Mouse (Mus musculus): ENCODE measurements around the gene Olfr1045. TPM values are rescaled to one million over a fixed set of nuclear protein-coding genes. Genes with fewer than 3 reads are reported as not detected.

Olfr1045 gene
- polyA plus RNA-seq, 1 experiment from 2014 or later, result not detected

DNA sequence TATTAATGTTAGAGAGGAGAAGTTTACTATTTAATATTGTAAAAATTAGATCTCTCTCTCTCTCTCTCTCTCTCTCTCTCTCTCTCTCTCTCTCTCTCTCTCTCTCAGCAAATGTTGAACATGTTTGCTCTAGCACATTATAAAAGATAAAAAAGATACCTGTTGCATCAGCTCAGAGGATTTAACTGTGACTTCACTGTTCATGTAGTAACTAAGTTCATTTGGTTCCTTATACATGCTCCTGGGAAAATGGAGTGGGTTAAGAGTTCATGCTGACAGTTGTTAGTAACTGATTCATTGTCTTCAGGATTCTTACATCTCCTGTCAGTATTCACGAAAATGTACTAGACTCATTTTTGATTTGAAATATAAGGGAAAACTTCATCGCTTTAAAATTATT is 35.4 kb downstream of the Olfr1045 start, which contains the start of gene Olfr1043:
TSS of gene Olfr1043 (minus strand) at position 101 of the 400 bp plus-strand sequence.
- Histone ChIP-seq H3K9me3 (ENCODE audit: control insufficient read depth, low read length) (no peaks in the 10 kb centered on the region), H3K4me2 (ENCODE audit: low read length) (no peak within 1 kb of the TSS), H3K36me3 (ENCODE audit: control insufficient read depth, insufficient read depth, low read length) (no peaks in the 10 kb centered on the region), H3K4me3 (ENCODE audit: low read depth, low read length) (no peak within 1 kb of the TSS), H3K27ac (ENCODE audit: low read depth) (no peak within 1 kb of the TSS), H3K27me3 (replicated peaks; ENCODE audit: control insufficient read depth, insufficient read depth, low read length) (no peaks in the 10 kb centered on the region), H3K4me1 (replicated peaks; ENCODE audit: control insufficient read depth, insufficient read depth, low read length) (no peaks in the 10 kb centered on the region), H3K9ac (ENCODE audit: low read length) (no peak within 1 kb of the TSS)
- DNase-seq (ENCODE audit: low spot score) (no peak), ATAC-seq (replicated peaks; ENCODE audit: low FRiP score, low TSS enrichment, low read depth) (no peak)
- WGBS, result 87% methylated on average over 2 of the region's 2 CpGs

DNA sequence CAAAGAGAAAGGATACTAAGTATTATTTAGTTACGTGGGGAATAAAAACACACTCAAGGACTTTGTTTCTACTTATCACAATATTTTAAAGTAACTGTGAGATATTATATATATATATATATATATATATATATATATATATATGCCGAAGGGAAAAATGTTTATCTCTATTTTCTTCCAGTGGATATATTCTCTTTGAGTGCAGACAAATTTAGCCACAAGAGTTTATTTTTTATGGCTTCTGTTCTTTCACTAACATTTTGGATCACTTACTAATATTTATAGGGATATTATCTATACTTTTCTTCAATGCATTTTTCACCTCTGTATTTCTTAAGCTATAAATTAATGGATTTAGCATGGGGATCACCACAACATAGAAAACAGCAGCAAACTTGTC is 41.1 kb downstream of the Olfr1045 start, which contains the start of gene Olfr1042:
TSS of gene Olfr1042 (minus strand) at position 101 of the 400 bp plus-strand sequence.
- ATAC-seq (replicated peaks; ENCODE audit: low FRiP score, low TSS enrichment, low read depth) (no peak), DNase-seq (ENCODE audit: low spot score) (no peak)
- no peaks in the 10 kb centered on the region for H3K27me3 ChIP-seq (replicated peaks; ENCODE audit: control insufficient read depth, insufficient read depth, low read length)
- H3K27ac ChIP-seq (ENCODE audit: low read depth), result no peak within 1 kb of the TSS
- no peak within 1 kb of the TSS for H3K9ac ChIP-seq (ENCODE audit: low read length)
- no peaks in the 10 kb centered on the region for H3K4me1 ChIP-seq (replicated peaks; ENCODE audit: control insufficient read depth, insufficient read depth, low read length)
- H3K4me3 ChIP-seq (ENCODE audit: low read depth, low read length), result no peak within 1 kb of the TSS
- no peaks in the 10 kb centered on the region for H3K9me3 ChIP-seq (ENCODE audit: control insufficient read depth, low read length)
- WGBS, result 86% methylated on average over 2 of the region's 2 CpGs
- no peaks in the 10 kb centered on the region for H3K36me3 ChIP-seq (ENCODE audit: control insufficient read depth, insufficient read depth, low read length)
- H3K4me2 ChIP-seq (ENCODE audit: low read length), result no peak within 1 kb of the TSS

DNA sequence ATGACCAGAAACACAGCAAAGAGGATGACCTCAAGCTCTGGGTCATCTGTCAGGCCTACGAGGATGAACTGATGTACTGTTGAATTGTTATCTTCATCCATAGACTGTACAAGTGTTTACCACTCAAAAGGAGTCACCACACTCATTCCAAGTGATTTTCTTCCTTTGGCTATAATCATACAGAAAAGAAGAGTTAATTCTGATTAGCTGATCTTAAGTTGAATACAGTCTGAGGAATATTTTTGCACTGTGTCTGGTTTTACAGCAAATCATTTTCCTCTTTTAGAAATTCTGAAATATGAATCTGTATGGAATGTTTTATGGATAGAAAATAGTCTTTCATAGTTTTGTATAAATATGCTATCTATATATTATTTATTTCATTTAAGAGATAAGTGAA is 56.2 kb downstream of the Olfr1045 start, which contains the start of gene Olfr1040:
TSS of gene Olfr1040 (minus strand) at position 101 of the 400 bp plus-strand sequence.
- DNase-seq (ENCODE audit: low spot score) (no peak), ATAC-seq (replicated peaks; ENCODE audit: low FRiP score, low TSS enrichment, low read depth) (no peak)
- no peaks in the 10 kb centered on the region for H3K4me1 ChIP-seq (replicated peaks; ENCODE audit: control insufficient read depth, insufficient read depth, low read length)
- no peak within 1 kb of the TSS for H3K4me3 ChIP-seq (ENCODE audit: low read depth, low read length)
- no peak within 1 kb of the TSS for H3K9ac ChIP-seq (ENCODE audit: low read length)
- H3K4me2 ChIP-seq (ENCODE audit: low read length), result no peak within 1 kb of the TSS
- 0 out of 2 replicates have a peak, but pooled peaks cover 3% of the 10 kb centered on the region for H3K9me3 ChIP-seq (ENCODE audit: control insufficient read depth, low read length)
- WGBS, result 83% methylated on average over 1 of the region's 1 CpGs
- no peaks in the 10 kb centered on the region for H3K27me3 ChIP-seq (replicated peaks; ENCODE audit: control insufficient read depth, insufficient read depth, low read length)
- no peak within 1 kb of the TSS for H3K27ac ChIP-seq (ENCODE audit: low read depth)
- no peaks in the 10 kb centered on the region for H3K36me3 ChIP-seq (ENCODE audit: control insufficient read depth, insufficient read depth, low read length)

Other genes with a start within 250 kb of the Olfr1045 start
- not detected in 2 replicates for gene Olfr1029, start 229.1 kb downstream of the Olfr1045 start, polyA plus RNA-seq (2014; fragmentation: Nextera tagmentation; extraction: Ambion mirVana)
- not detected in 2 replicates for gene Olfr1030, start 223.7 kb downstream of the Olfr1045 start, polyA plus RNA-seq (2014; fragmentation: Nextera tagmentation; extraction: Ambion mirVana)
- gene Olfr1031, start 212.7 kb downstream of the Olfr1045 start, polyA plus RNA-seq (2014; fragmentation: Nextera tagmentation; extraction: Ambion mirVana), result not detected in 2 replicates
- not detected in 2 replicates for gene Olfr1032, start 197.5 kb downstream of the Olfr1045 start, polyA plus RNA-seq (2014; fragmentation: Nextera tagmentation; extraction: Ambion mirVana)
- 2.3 and 2.7 TPM in 2 replicates for gene Olfr1033, start 182.4 kb downstream of the Olfr1045 start, polyA plus RNA-seq (2014; fragmentation: Nextera tagmentation; extraction: Ambion mirVana)
- gene Olfr1034, start 157.1 kb downstream of the Olfr1045 start, polyA plus RNA-seq (2014; fragmentation: Nextera tagmentation; extraction: Ambion mirVana), result 0.07 TPM in 1 of 2 replicates, not detected in the other
- not detected in 2 replicates for gene Olfr1036, start 129.0 kb downstream of the Olfr1045 start, polyA plus RNA-seq (2014; fragmentation: Nextera tagmentation; extraction: Ambion mirVana)
- not detected in 2 replicates for gene Olfr1037, start 115.6 kb downstream of the Olfr1045 start, polyA plus RNA-seq (2014; fragmentation: Nextera tagmentation; extraction: Ambion mirVana)
- not detected in 2 replicates for gene Olfr1039, start 67.1 kb downstream of the Olfr1045 start, polyA plus RNA-seq (2014; fragmentation: Nextera tagmentation; extraction: Ambion mirVana)
- not detected in 2 replicates for gene Olfr1040, start 56.3 kb downstream of the Olfr1045 start, polyA plus RNA-seq (2014; fragmentation: Nextera tagmentation; extraction: Ambion mirVana)
- gene Olfr1042, start 41.2 kb downstream of the Olfr1045 start, polyA plus RNA-seq (2014; fragmentation: Nextera tagmentation; extraction: Ambion mirVana), result not detected in 2 replicates
- not detected in 2 replicates for gene Olfr1043, start 35.5 kb downstream of the Olfr1045 start, polyA plus RNA-seq (2014; fragmentation: Nextera tagmentation; extraction: Ambion mirVana)
- gene Olfr1044, start 25.2 kb downstream of the Olfr1045 start, polyA plus RNA-seq (2014; fragmentation: Nextera tagmentation; extraction: Ambion mirVana), result not detected in 2 replicates
- gene Olfr52, start 17.3 kb downstream of the Olfr1045 start, polyA plus RNA-seq (2014; fragmentation: Nextera tagmentation; extraction: Ambion mirVana), result not detected in 2 replicates
- gene Olfr1046, start 16.3 kb upstream of the Olfr1045 start, polyA plus RNA-seq (2014; fragmentation: Nextera tagmentation; extraction: Ambion mirVana), result not detected in 2 replicates
- gene Olfr1047, start 28.4 kb upstream of the Olfr1045 start, polyA plus RNA-seq (2014; fragmentation: Nextera tagmentation; extraction: Ambion mirVana), result not detected in 2 replicates
- not detected in 2 replicates for gene Olfr1048, start 37.3 kb upstream of the Olfr1045 start, polyA plus RNA-seq (2014; fragmentation: Nextera tagmentation; extraction: Ambion mirVana)
- not detected in 2 replicates for gene Olfr1049, start 55.3 kb upstream of the Olfr1045 start, polyA plus RNA-seq (2014; fragmentation: Nextera tagmentation; extraction: Ambion mirVana)
- not detected in 2 replicates for gene Olfr1051, start 76.1 kb upstream of the Olfr1045 start, polyA plus RNA-seq (2014; fragmentation: Nextera tagmentation; extraction: Ambion mirVana)
- gene Olfr1052, start 89.4 kb upstream of the Olfr1045 start, polyA plus RNA-seq (2014; fragmentation: Nextera tagmentation; extraction: Ambion mirVana), result not detected in 2 replicates
- gene Olfr1053, start 112.3 kb upstream of the Olfr1045 start, polyA plus RNA-seq (2014; fragmentation: Nextera tagmentation; extraction: Ambion mirVana), result not detected in 2 replicates
- gene Olfr1054, start 132.4 kb upstream of the Olfr1045 start, polyA plus RNA-seq (2014; fragmentation: Nextera tagmentation; extraction: Ambion mirVana), result not detected in 2 replicates
- gene Olfr1055, start 147.3 kb upstream of the Olfr1045 start, polyA plus RNA-seq (2014; fragmentation: Nextera tagmentation; extraction: Ambion mirVana), result not detected in 2 replicates
- not detected in 2 replicates for gene Olfr1056, start 159.5 kb upstream of the Olfr1045 start, polyA plus RNA-seq (2014; fragmentation: Nextera tagmentation; extraction: Ambion mirVana)
- gene Olfr1057, start 175.4 kb upstream of the Olfr1045 start, polyA plus RNA-seq (2014; fragmentation: Nextera tagmentation; extraction: Ambion mirVana), result not detected in 2 replicates
- gene Olfr1058, start 185.6 kb upstream of the Olfr1045 start, polyA plus RNA-seq (2014; fragmentation: Nextera tagmentation; extraction: Ambion mirVana), result not detected in 2 replicates
- not detected in 2 replicates for gene Olfr1061, start 211.0 kb upstream of the Olfr1045 start, polyA plus RNA-seq (2014; fragmentation: Nextera tagmentation; extraction: Ambion mirVana)
- not detected in 2 replicates for gene Olfr1062, start 223.7 kb upstream of the Olfr1045 start, polyA plus RNA-seq (2014; fragmentation: Nextera tagmentation; extraction: Ambion mirVana)
- gene Olfr1065, start 247.6 kb upstream of the Olfr1045 start, polyA plus RNA-seq (2014; fragmentation: Nextera tagmentation; extraction: Ambion mirVana), result not detected in 2 replicates

Measured in intestine, embryonic 14.5 days (tissue).